Mouse (Mus musculus) retina, postnatal 7 days (tissue): Measurements from ENCODE around the gene Ganab.
A peak's percentile ranks its signal among the peaks of the same experiment; 100 is the strongest.
"Not testable (repeated sequence)": the region's sequence is repeated elsewhere in the genome, so short reads cannot be mapped to it uniquely, and the experiment has no call there.

ENCODE experiments used
- DNase-seq: peaks from one replicate; pipeline ENCODE4 v3.0.0-alpha.2; 2012; ENCODE audit warnings: low read depth, low spot score

Gene Ganab

GRCm38 (mm10) chr19:8888511-8889385 lies 9.1 kb upstream of the Ganab start, which contains the start of the genes 1810009A15Rik and Gm49416:
Gene 1810009A15Rik (plus strand): TSS chr19:8888853.
Gene Gm49416 (plus strand): TSS chr19:8888926.
- peak; percentile 88 for DNase-seq

- DNase-seq = peak; percentile 84
Observed at GRCm38 (mm10) chr19:8892829-8893766, 4.8 kb upstream of the Ganab start, which contains the start of gene Ints5. Gene Ints5 (plus strand): TSS chr19:8893005.

- no peak for DNase-seq
Observed at GRCm38 (mm10) chr19:8895397-8895960, 2.4 kb upstream of the Ganab start.

GRCm38 (mm10) chr19:8896231-8896630 lies 1.6 kb upstream of the Ganab start:
- not testable (repeated sequence) for DNase-seq

GRCm38 (mm10) chr19:8897211-8897864 lies 533 bp upstream of the Ganab start:
- DNase-seq = not testable (repeated sequence)

GRCm38 (mm10) chr19:8898576-8898975 lies 705 bp downstream of the Ganab start:
- no peak for DNase-seq

GRCm38 (mm10) chr19:8899079-8899478 lies 1.2 kb downstream of the Ganab start:
- DNase-seq = no peak

GRCm38 (mm10) chr19:8903412-8903811 lies 5.5 kb downstream of the Ganab start:
- no peak for DNase-seq

- DNase-seq = no peak
Observed at GRCm38 (mm10) chr19:8908531-8908930, 10.7 kb downstream of the Ganab start.

- no peak for DNase-seq
Observed at GRCm38 (mm10) chr19:8911810-8912209, 13.9 kb downstream of the Ganab start.

- no peak for DNase-seq
Observed at GRCm38 (mm10) chr19:8914212-8914611, 16.3 kb downstream of the Ganab start.

GRCm38 (mm10) chr19:8919000-8919399 lies 21.1 kb downstream of the Ganab start:
- no peak for DNase-seq

- DNase-seq = no peak
Observed at GRCm38 (mm10) chr19:8919684-8920072, 21.8 kb downstream of the Ganab start.

- peak; percentile 88 for DNase-seq
Observed at GRCm38 (mm10) chr19:8920073-8920736, 22.3 kb downstream of the Ganab start, which contains the start of gene B3gat3. Gene B3gat3 (plus strand): TSS chr19:8920374.

- no peak for DNase-seq
Observed at GRCm38 (mm10) chr19:8920836-8921291, 23.0 kb downstream of the Ganab start.

- no peak for DNase-seq
Observed at GRCm38 (mm10) chr19:8921741-8922140, 23.9 kb downstream of the Ganab start.

GRCm38 (mm10) chr19:8926766-8927165 lies 28.9 kb downstream of the Ganab start:
- no peak for DNase-seq

GRCm38 (mm10) chr19:8927891-8928525 lies 30.1 kb downstream of the Ganab start:
- DNase-seq = no peak

- no peak for DNase-seq
Observed at GRCm38 (mm10) chr19:8928689-8929223, 30.9 kb downstream of the Ganab start.
